Mouse (Mus musculus) limb, embryonic 12.5 days (tissue): ENCODE results near the gene Slc35a1. TPM values are rescaled to one million over a fixed set of nuclear protein-coding genes. Genes with fewer than 3 reads are reported as not detected.
"Not testable (repeated sequence)": the region's sequence is repeated elsewhere in the genome, so short reads cannot be mapped to it uniquely, and the experiment has no call there.

Experiments used
- ATAC-seq: fragments of 200-750 bp; cut with Nextera tagmentation; 2 replicates; pipeline ENCODE4 v1.8.0; 2017; ENCODE audit warnings: low read depth, moderate TSS enrichment; ENCODE audit not compliant: insufficient number of reproducible peaks, insufficient read depth, low FRiP score, low TSS enrichment
- H3K27ac ChIP-seq: fragments of 300-500 bp; sonication (generic); 2 replicates; pipeline ENCODE4 v1.5.1; 2016; ENCODE audit warnings: mild to moderate bottlenecking, moderate library complexity
- H3K27me3 ChIP-seq: fragments of 300-500 bp; sonication (generic); 2 replicates; pipeline ENCODE4 v1.6.1; 2016; ENCODE audit warnings: mild to moderate bottlenecking, moderate library complexity
- H3K36me3 ChIP-seq: fragments of 300-500 bp; sonication (generic); 2 replicates; pipeline ENCODE4 v1.6.1; 2016; ENCODE audit warnings: mild to moderate bottlenecking, moderate library complexity
- H3K4me1 ChIP-seq: fragments of 300-500 bp; sonication (generic); replicated peaks from 2 replicates; pipeline ENCODE4 v1.6.1; 2016
- H3K4me2 ChIP-seq: fragments of 300-500 bp; sonication (generic); 2 replicates; pipeline ENCODE4 v1.6.1; 2016; ENCODE audit warnings: mild to moderate bottlenecking, moderate library complexity
- H3K4me3 ChIP-seq: fragments of 300-500 bp; sonication (generic); replicated peaks from 2 replicates; pipeline ENCODE4 v1.5.1; 2016; ENCODE audit warnings: mild to moderate bottlenecking
- H3K9ac ChIP-seq: fragments of 300-500 bp; sonication (generic); replicated peaks from 2 replicates; pipeline ENCODE4 v1.6.1; 2016; ENCODE audit warnings: mild to moderate bottlenecking, moderate library complexity
- H3K9me3 ChIP-seq: fragments of 300-500 bp; sonication (generic); 2 replicates; pipeline ENCODE4 v1.6.1; 2016; ENCODE audit warnings: mild to moderate bottlenecking, moderate library complexity
- WGBS: fragments of 180-500 bp; shearing (Covaris S2); methylation state at CpG from one replicate; pipeline ENCODE4 v1.1.7; 2016; 5-methylcytosine and 5-hydroxymethylcytosine counted together
- polyA plus RNA-seq: library from polyadenylated mRNA; unstranded; fragments of >200 nt; fragmentation: Nextera tagmentation; extraction: Ambion mirVana; gene quantifications from 2 replicates; pipeline ENCODE4 v1.2.1, GENCODE M21; 2016

The Slc35a1 gene
- polyA plus RNA-seq = 46.6 and 49.9 TPM in 2 replicates

GRCm38 (mm10) chr4:34686874-34687567 is at the start of gene Slc35a1:
Slc35a1 (minus strand) TSS chr4:34687438.
- Histone ChIP-seq H3K36me3 (peaks cover 10% of the 10 kb centered on the region; the same call in 1 of the 2 replicates), H3K4me3 (peak within 1 kb of the TSS; percentile 86), H3K4me2 (peak within 1 kb of the TSS; percentile 55), H3K4me1 (peaks cover 24% of the 10 kb centered on the region), H3K9me3 (no peaks in the 10 kb centered on the region), H3K9ac (peak within 1 kb of the TSS; percentile 92), H3K27ac (peak within 1 kb of the TSS; percentile 96), H3K27me3 (no peaks in the 10 kb centered on the region)
- WGBS = under 1% methylated on average over 65 of the region's 65 CpGs
- peak; percentile 94 for ATAC-seq

GRCm38 (mm10) chr4:34734461-34734860 is 47.2 kb upstream of the Slc35a1 start:
- H3K4me3 ChIP-seq = no peak overlapping the region
- WGBS = 80% methylated on average over 3 of the region's 3 CpGs
- ATAC-seq = no peak
- H3K36me3 ChIP-seq = no peaks in the 10 kb centered on the region
- no peak overlapping the region for H3K9ac ChIP-seq
- H3K4me2 ChIP-seq = no peak overlapping the region
- H3K27ac ChIP-seq = no peak overlapping the region
- no peaks in the 10 kb centered on the region for H3K9me3 ChIP-seq
- H3K4me1 ChIP-seq = no peaks in the 10 kb centered on the region
- H3K27me3 ChIP-seq = 0 out of 2 replicates have a peak, but pooled peaks cover 7% of the 10 kb centered on the region

- WGBS = 35% methylated on average over 2 of the region's 2 CpGs
- ATAC-seq, H3K27me3 ChIP-seq, H3K4me1 ChIP-seq, H3K4me2 ChIP-seq, H3K36me3 ChIP-seq, H3K27ac ChIP-seq, H3K4me3 ChIP-seq, H3K9ac ChIP-seq, H3K9me3 ChIP-seq: not testable (repeated sequence)
These were observed 46.2 kb upstream of the Slc35a1 start for GRCm38 (mm10) chr4:34733415-34733814.

GRCm38 (mm10) chr4:34729851-34730341 is 42.7 kb upstream of the Slc35a1 start, which contains the start of gene Cfap206:
Cfap206 (minus strand) TSS chr4:34730206.
- peak; percentile 88 for ATAC-seq
- Histone ChIP-seq H3K4me1 (no peaks in the 10 kb centered on the region), H3K27ac (no peak within 1 kb of the TSS), H3K36me3 (no peaks in the 10 kb centered on the region), H3K4me2 (peak within 1 kb of the TSS; percentile 86), H3K9ac (peak within 1 kb of the TSS; percentile 40; the same call in 1 of the 2 replicates), H3K27me3 (0 out of 2 replicates have a peak, but pooled peaks cover 8% of the 10 kb centered on the region), H3K9me3 (no peaks in the 10 kb centered on the region), H3K4me3 (peak within 1 kb of the TSS; percentile 53)
- WGBS = under 1% methylated on average over 38 of the region's 38 CpGs

GRCm38 (mm10) chr4:34725710-34726109 is 38.5 kb upstream of the Slc35a1 start:
- H3K4me1 ChIP-seq, H3K9ac ChIP-seq, H3K27me3 ChIP-seq, H3K27ac ChIP-seq, H3K9me3 ChIP-seq, ATAC-seq, H3K36me3 ChIP-seq, H3K4me3 ChIP-seq, H3K4me2 ChIP-seq: not testable (repeated sequence)
- 88% methylated on average over 3 of the region's 3 CpGs for WGBS

GRCm38 (mm10) chr4:34724306-34724705 is 37.1 kb upstream of the Slc35a1 start:
- H3K27me3 ChIP-seq = no peaks in the 10 kb centered on the region
- ATAC-seq = no peak
- 64% methylated on average over 4 of the region's 4 CpGs for WGBS

GRCm38 (mm10) chr4:34723186-34723585 is 35.9 kb upstream of the Slc35a1 start:
- no peak overlapping the region for H3K27ac ChIP-seq
- no peak overlapping the region for H3K4me2 ChIP-seq
- no peak overlapping the region for H3K4me3 ChIP-seq
- H3K9ac ChIP-seq = no peak overlapping the region
- ATAC-seq = no peak
- H3K9me3 ChIP-seq = peaks cover 16% of the 10 kb centered on the region
- H3K36me3 ChIP-seq = no peaks in the 10 kb centered on the region
- WGBS = 65% methylated on average over 4 of the region's 4 CpGs
- no peaks in the 10 kb centered on the region for H3K4me1 ChIP-seq
- no peaks in the 10 kb centered on the region for H3K27me3 ChIP-seq

More at GRCm38 (mm10) chr4:34724306-34724705, 37.1 kb upstream of the Slc35a1 start:
- H3K27ac ChIP-seq = no peak overlapping the region
- H3K4me2 ChIP-seq = no peak overlapping the region
- H3K4me3 ChIP-seq = no peak overlapping the region
- H3K9me3 ChIP-seq = peaks cover 10% of the 10 kb centered on the region
- H3K36me3 ChIP-seq = no peaks in the 10 kb centered on the region
- no peak overlapping the region for H3K9ac ChIP-seq
- H3K4me1 ChIP-seq = no peaks in the 10 kb centered on the region

- H3K27me3 ChIP-seq = no peaks in the 10 kb centered on the region
- no peak overlapping the region for H3K4me3 ChIP-seq
- H3K9me3 ChIP-seq = peaks cover 16% of the 10 kb centered on the region
- H3K4me2 ChIP-seq = no peak overlapping the region
- ATAC-seq = no peak
- H3K36me3 ChIP-seq = no peaks in the 10 kb centered on the region
- H3K27ac ChIP-seq = no peak overlapping the region
- 91% methylated on average over 7 of the region's 7 CpGs for WGBS
- H3K4me1 ChIP-seq = no peaks in the 10 kb centered on the region
- no peak overlapping the region for H3K9ac ChIP-seq
These were observed 33.1 kb upstream of the Slc35a1 start for GRCm38 (mm10) chr4:34720127-34720895.

GRCm38 (mm10) chr4:34719421-34719820 is 32.2 kb upstream of the Slc35a1 start:
- no peaks in the 10 kb centered on the region for H3K4me1 ChIP-seq
- H3K9me3 ChIP-seq = peaks cover 16% of the 10 kb centered on the region
- no peak overlapping the region for H3K4me2 ChIP-seq
- no peak overlapping the region for H3K4me3 ChIP-seq
- no peak overlapping the region for H3K27ac ChIP-seq
- H3K27me3 ChIP-seq = no peaks in the 10 kb centered on the region
- H3K36me3 ChIP-seq = no peaks in the 10 kb centered on the region
- no peak overlapping the region for H3K9ac ChIP-seq
- 98% methylated on average over 12 of the region's 12 CpGs for WGBS
- ATAC-seq = no peak

GRCm38 (mm10) chr4:34715062-34715461 is 27.8 kb upstream of the Slc35a1 start:
- peaks cover 16% of the 10 kb centered on the region for H3K9me3 ChIP-seq
- WGBS = 93% methylated on average over 1 of the region's 1 CpGs
- no peak for ATAC-seq
- no peaks in the 10 kb centered on the region for H3K27me3 ChIP-seq
- no peaks in the 10 kb centered on the region for H3K4me1 ChIP-seq
- H3K4me3 ChIP-seq = no peak overlapping the region
- H3K4me2 ChIP-seq = no peak overlapping the region
- H3K27ac ChIP-seq = no peak overlapping the region
- no peak overlapping the region for H3K9ac ChIP-seq
- no peaks in the 10 kb centered on the region for H3K36me3 ChIP-seq

GRCm38 (mm10) chr4:34708127-34708526 is 20.9 kb upstream of the Slc35a1 start:
- no peak for ATAC-seq
- WGBS = 80% methylated on average over 3 of the region's 3 CpGs
- Histone ChIP-seq H3K9ac (no peak overlapping the region), H3K4me2 (no peak overlapping the region), H3K36me3 (no peaks in the 10 kb centered on the region), H3K4me1 (no peaks in the 10 kb centered on the region), H3K27ac (no peak overlapping the region), H3K9me3 (peaks cover 4% of the 10 kb centered on the region; the same call in 1 of the 2 replicates), H3K27me3 (no peaks in the 10 kb centered on the region), H3K4me3 (no peak overlapping the region)
